Mouse (Mus musculus): Measurements from ENCODE around the gene Snx27.

Gene Snx27

DNA sequence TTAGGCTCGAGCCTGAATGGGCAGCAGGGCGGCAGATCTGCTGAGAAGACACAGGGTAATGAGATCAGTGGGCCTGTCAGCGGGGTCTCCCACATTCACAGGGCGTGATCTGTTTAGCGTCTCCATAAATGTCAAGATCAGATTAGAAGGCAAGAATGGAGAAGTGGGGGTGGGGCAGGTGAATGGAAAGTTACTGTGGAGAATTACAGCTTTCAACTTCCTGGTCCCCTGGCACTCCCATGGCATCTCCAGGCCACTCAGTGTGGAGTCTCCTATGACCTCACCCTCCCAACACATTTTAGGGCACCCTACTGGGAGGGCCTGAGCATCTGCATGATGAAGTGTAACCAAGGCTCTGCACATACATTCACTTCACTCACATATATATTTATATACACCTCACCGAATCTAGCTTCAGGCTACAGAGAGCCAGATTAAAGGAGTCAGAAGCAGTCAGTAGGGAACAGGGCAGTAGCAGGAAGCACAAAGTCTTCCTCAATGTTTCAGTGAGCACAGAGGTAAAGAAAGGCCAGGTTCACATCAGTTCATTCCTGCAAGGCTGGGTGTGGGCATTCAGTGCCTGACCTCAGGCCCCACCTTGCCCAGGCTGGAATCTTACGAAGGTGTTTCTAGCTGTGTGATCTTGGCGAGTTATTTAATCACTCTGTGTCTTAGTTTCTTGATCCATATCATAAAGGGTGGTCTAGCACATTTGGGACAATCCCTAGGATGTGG, 106.0 kb downstream of the Snx27 start:
- DNase-seq, result no peak

DNA sequence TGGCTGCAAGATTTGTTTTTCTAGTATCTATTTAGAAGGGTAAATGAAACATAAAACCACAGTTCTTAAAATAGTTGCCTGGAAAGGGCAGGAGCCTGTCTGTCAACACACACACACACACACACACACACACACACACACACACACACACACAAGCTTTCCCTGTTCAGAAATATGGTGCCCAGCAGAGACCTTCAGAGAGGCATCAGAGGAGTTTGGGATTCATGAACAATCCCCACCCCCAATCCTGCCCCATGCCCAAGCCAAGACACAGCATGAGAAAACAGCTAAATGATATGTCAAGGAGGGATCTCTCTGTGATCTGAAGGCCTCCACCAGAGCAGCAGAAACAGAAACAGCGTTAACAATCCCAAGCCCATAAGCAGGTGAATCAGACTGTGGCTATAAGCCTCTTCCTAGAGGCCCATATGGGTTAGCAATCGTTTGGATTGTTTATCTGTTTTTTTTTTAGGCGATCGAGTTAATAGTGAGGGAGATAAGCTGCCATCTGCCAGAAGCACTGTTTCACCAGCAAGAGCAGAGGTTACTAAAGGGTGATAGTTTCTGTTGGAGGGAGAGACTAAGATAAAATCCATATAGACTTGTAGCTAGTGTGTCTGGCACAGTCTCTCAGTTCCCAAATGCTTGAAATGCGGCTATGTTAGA, 108.8 kb downstream of the Snx27 start:
- no peak for DNase-seq

DNA sequence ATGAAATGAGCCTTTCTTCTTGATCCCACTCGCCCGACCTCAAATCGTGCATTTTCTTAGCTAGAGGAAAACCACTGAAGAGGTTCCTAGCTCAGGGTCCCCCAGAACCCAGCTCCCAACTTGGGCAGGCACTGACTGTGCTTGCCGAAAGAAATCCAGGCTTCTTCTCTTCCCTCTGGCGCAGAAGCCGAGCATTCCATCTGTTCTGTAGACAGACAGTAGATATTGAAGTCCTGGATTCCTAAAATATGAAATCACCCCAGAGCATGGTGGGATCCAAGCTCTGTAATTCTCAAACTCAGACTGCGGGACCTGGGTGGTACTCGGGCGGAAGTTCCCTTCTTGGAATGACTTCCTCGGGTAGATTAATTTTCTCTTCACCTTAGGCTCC, 109.4 kb downstream of the Snx27 start:
- no peak for DNase-seq

DNA sequence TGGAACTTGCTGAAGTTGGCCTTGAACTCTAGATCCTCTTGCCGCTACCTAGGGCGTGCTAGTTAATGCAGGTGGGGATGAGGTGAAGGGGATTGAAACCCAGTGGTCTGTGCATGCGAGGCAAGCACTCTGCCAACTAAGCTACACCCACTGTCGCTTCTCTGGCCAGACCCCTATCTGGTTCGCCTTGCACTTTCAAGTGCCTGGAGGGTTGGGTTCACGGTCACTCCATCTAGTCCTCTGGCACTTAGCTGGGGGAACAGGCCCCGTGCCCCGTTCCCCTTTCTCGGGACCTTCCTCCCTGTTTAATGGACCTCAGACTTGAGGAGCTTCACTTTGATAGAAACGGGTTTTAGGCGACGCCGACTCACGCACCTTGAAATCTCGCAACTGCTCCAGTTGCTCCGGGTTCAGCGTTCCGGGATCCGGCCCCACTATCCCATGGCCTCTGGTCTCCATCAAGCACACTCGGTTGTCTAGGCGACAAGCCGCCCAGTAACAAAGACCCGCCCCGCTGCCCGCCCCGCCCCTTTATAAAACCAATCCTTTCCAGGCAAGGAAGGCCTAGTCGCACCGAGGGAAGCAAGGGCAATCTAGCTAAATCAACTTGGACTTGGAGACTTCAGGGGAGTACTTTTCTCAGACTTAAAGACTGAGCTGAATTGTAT, 109.9 kb downstream of the Snx27 start:
- DNase-seq, result peak; percentile 53

DNA sequence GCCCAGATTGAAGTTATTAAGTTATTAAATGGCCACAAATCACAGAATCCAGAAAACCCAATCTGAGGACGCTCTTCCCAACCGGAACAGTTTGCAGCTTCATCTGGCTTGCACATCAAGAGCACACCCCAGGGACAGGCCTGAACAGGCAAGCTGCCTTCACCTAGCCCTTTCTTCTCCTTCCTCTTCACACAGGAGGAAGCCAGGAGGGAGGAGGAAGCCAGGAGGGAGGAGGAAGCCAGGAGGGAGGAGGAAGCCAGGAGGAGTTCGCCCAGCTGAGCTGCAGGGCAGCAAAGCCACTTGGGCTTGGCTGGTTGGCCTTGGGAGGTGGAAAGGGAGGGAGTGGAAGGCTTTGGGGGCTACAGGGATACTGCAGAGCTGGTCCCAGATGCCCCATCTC, 113.6 kb downstream of the Snx27 start:
- DNase-seq, result no peak

DNA sequence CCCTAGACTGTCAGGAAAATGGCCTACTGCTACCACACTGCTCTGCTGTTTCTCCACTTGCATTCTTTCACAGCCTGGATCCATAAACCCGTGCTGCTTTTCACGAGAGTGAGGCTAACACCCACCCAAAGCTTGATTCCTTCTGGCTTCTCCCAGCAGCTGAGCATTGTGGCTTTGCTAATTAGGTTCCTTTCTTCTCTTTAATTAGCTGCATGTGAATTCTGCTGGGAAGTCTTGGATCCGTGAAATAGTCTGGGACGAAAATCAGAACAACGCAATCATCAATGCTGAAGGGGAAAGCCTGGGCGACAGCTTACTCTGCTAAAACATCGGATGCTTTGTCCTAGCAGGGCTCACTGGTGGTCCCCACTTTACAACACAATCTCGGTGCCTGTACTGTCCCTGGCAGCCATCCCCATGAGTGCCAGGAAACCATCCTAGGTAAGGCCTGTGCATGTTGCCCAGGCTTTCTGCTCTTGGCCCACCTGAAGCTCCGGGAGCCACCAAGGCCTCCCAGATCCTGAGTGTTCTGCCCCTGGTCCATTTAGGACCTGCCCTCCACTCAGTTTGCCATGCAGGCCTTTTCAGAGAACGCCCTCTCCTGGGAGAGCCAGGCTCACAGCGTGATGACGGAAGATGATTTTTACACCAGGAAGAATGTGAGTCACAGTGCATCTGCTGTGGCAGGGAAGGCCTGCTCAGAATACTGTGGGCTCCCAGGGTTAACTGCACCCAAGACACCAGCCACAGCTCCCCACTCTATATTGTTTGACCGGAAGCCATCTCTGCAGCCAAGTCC, 116.7 kb downstream of the Snx27 start:
- no peak for DNase-seq

DNA sequence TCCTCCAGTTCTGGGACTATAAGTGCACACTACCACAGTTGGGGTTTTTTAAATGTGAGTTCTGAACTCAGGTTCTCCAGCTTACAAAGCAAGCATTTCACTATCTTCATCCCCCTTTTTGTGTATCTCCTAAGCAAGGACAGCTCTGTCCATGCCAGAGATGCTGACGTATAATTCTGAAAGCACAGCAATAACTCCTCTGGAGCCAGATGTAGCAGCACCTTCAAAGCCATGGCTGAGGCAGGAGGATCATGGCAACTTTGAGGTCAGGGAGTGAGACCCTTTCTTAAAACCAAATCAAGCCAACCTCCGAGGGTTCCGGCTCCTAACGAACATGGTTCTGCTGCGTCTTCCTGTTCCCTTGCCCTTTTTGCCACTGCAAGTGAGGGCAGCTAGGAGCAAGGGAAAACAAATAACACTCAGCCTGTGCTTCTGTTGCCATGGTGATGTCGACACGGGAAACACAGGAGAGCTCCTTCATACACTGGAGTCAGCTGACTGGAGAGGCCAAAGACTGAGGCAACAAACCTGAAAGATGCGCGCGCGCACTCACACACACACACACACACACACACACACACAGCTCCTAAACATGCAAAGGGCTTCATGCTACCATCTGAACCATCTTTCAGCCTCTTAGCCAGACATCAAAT, 118.5 kb downstream of the Snx27 start:
- no peak for DNase-seq

DNA sequence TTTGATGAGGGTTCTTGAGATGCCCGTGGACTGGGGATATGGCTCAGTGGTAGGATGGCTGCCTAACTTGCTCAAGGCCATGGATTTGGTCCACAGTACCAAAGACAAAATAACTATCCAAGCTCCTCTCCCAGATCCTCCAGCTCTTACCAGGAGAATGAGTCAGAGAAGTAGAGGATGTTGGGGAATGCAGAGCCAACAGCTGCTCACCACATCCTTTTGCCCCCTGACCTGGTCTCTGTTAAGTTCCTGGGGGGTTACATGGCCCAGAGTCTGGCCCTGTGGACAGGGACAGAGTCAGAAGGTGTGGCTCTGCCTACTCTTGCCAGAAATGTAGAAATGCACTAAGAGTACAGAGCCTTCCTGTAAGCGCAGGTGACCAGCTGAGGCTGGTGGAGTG, 122.7 kb downstream of the Snx27 start:
- DNase-seq, result no peak

DNA sequence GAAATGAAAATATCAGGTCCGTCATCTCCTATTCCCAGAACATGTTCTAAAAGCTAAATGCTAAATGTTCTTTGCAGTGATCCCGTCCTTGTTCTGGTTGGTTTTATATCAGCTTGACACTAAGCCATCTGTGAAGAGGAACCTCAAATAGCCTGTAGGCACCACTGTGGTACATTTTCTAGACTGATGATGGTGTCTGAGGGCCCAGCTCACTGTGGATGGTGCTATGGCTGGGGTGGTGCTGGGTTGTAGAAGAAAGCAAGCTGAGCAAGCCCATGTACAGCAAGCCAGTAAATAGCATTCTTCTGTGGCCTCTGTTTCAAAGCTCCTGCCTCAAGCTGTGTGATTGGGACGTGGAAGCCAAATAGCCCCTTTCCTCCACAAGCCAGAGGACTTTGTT, 125.5 kb downstream of the Snx27 start:
- no peak for DNase-seq

DNA sequence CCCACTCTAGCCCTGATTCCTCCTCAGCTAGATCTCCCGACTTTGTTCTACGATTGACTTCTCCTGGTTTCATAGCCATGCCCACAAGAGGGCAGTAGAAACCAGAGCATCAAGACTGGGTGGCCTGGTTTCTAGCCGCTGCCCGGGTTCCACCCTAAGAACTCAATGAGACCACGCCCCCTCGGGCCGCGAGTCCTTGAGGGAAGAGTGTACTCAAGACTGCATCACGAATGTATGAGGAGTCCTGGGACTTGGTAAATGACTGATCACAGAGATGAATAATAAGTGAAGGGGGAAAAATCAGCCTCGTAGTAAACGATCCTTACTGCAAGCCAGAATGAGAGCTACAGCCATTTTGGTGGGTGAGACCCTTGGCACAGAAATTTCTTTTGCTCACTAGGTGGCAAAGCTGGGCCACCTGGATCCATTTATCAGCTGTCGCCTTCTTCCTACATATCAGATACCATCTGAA, 126.0 kb downstream of the Snx27 start:
- peak; percentile 88 for DNase-seq

DNA sequence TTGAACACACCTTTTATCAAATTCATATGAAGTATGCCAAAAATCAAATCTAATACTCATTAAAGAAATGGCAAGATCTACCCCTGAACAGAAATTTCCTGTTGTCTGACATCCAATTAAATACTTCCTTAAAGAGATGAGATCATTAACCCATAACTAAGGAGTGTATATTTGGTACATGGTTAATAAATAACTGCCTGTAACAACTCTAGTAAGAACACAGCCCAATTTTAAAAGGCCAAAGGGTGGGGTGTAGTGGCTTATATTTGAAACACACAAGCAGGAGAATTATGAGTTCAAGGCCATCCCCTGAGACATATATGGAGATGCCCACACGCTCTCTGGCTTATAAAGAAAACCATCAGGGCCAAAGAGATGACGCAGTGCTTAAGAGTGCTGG, 133.1 kb downstream of the Snx27 start:
- DNase-seq, result no peak
